Mouse (Mus musculus): ENCODE data around the gene Cpne2. TPM values are rescaled to one million over a fixed set of nuclear protein-coding genes. Genes with fewer than 3 reads are reported as not detected.

The Cpne2 gene
- polyA plus RNA-seq (2015; fragmentation: Nextera tagmentation; extraction: Ambion mirVana) = 22.4 and 24.8 TPM in 2 replicates

- H3K36me3 ChIP-seq = no peaks in the 10 kb centered on the region
- peak within 1 kb of the TSS; percentile 93 for H3K4me2 ChIP-seq (replicated peaks)
- no peaks in the 10 kb centered on the region for H3K27me3 ChIP-seq
- peak within 1 kb of the TSS; percentile 71 for H3K9ac ChIP-seq (replicated peaks)
- H3K27ac ChIP-seq (replicated peaks) = peak within 1 kb of the TSS; percentile 45
- under 1% methylated on average over 81 of the region's 81 CpGs for WGBS
- peaks cover 45% of the 10 kb centered on the region for H3K4me1 ChIP-seq
- H3K9me3 ChIP-seq = no peaks in the 10 kb centered on the region
- ATAC-seq (replicated peaks) = peak; percentile 85
- H3K4me3 ChIP-seq = peak within 1 kb of the TSS; percentile 66
Observed at GRCm38 (mm10) chr8:94532873-94533671, at the start of gene Cpne2. Cpne2 (plus strand) TSS chr8:94532990.

- Histone ChIP-seq H3K9ac (replicated peaks) (no peak overlapping the region), H3K4me2 (replicated peaks) (no peak overlapping the region), H3K4me3 (no peak overlapping the region), H3K27me3 (0 out of 2 replicates have a peak, but pooled peaks cover 6% of the 10 kb centered on the region), H3K36me3 (no peaks in the 10 kb centered on the region), H3K4me1 (no peaks in the 10 kb centered on the region), H3K9me3 (no peaks in the 10 kb centered on the region), H3K27ac (replicated peaks) (no peak overlapping the region)
- no peak for ATAC-seq (replicated peaks)
- 73% methylated on average over 3 of the region's 3 CpGs for WGBS
Observed at GRCm38 (mm10) chr8:94485288-94485687, 47.5 kb upstream of the Cpne2 start.

GRCm38 (mm10) chr8:94485882-94486281 lies 46.9 kb upstream of the Cpne2 start:
- H3K4me3 ChIP-seq = no peak overlapping the region
- H3K9ac ChIP-seq (replicated peaks) = no peak overlapping the region
- no peak overlapping the region for H3K27ac ChIP-seq (replicated peaks)
- no peaks in the 10 kb centered on the region for H3K9me3 ChIP-seq
- 17% methylated on average over 2 of the region's 2 CpGs for WGBS
- no peak for ATAC-seq (replicated peaks)
- 0 out of 2 replicates have a peak, but pooled peaks cover 6% of the 10 kb centered on the region for H3K27me3 ChIP-seq
- no peak overlapping the region for H3K4me2 ChIP-seq (replicated peaks)
- no peaks in the 10 kb centered on the region for H3K36me3 ChIP-seq
- H3K4me1 ChIP-seq = no peaks in the 10 kb centered on the region

GRCm38 (mm10) chr8:94488016-94488415 lies 44.8 kb upstream of the Cpne2 start:
- no peaks in the 10 kb centered on the region for H3K9me3 ChIP-seq
- H3K9ac ChIP-seq (replicated peaks) = no peak overlapping the region
- H3K36me3 ChIP-seq = no peaks in the 10 kb centered on the region
- WGBS = 78% methylated on average over 2 of the region's 2 CpGs
- H3K4me2 ChIP-seq (replicated peaks) = no peak overlapping the region
- H3K4me1 ChIP-seq = peaks cover 6% of the 10 kb centered on the region; the same call in 1 of the 2 replicates
- ATAC-seq (replicated peaks) = no peak
- no peaks in the 10 kb centered on the region for H3K27me3 ChIP-seq
- H3K27ac ChIP-seq (replicated peaks) = no peak overlapping the region
- H3K4me3 ChIP-seq = no peak overlapping the region

- 77% methylated on average over 4 of the region's 4 CpGs for WGBS
- H3K27ac ChIP-seq (replicated peaks) = no peak overlapping the region
- H3K4me1 ChIP-seq = peaks cover 6% of the 10 kb centered on the region; the same call in 1 of the 2 replicates
- no peak for ATAC-seq (replicated peaks)
- no peaks in the 10 kb centered on the region for H3K9me3 ChIP-seq
- no peak overlapping the region for H3K4me3 ChIP-seq
- no peak overlapping the region for H3K9ac ChIP-seq (replicated peaks)
- H3K36me3 ChIP-seq = no peaks in the 10 kb centered on the region
- no peaks in the 10 kb centered on the region for H3K27me3 ChIP-seq
- H3K4me2 ChIP-seq (replicated peaks) = no peak overlapping the region
Observed at GRCm38 (mm10) chr8:94489809-94490483, 42.8 kb upstream of the Cpne2 start.

- Histone ChIP-seq H3K27ac (replicated peaks) (peak overlapping the region; percentile 25; the same call in 1 of the 2 replicates), H3K36me3 (no peaks in the 10 kb centered on the region), H3K27me3 (no peaks in the 10 kb centered on the region), H3K4me3 (peak overlapping the region; percentile 34), H3K9me3 (no peaks in the 10 kb centered on the region), H3K4me1 (peaks cover 6% of the 10 kb centered on the region; the same call in 1 of the 2 replicates), H3K9ac (replicated peaks) (peak overlapping the region; percentile 43), H3K4me2 (replicated peaks) (peak overlapping the region; percentile 70)
- peak; percentile 91 for ATAC-seq (replicated peaks)
- WGBS = 4% methylated on average over 15 of the region's 15 CpGs
Observed at GRCm38 (mm10) chr8:94492021-94492681, 40.6 kb upstream of the Cpne2 start.

- Histone ChIP-seq H3K36me3 (no peaks in the 10 kb centered on the region), H3K27me3 (no peaks in the 10 kb centered on the region), H3K9ac (replicated peaks) (no peak overlapping the region), H3K4me1 (peaks cover 6% of the 10 kb centered on the region; the same call in 1 of the 2 replicates), H3K4me3 (no peak overlapping the region), H3K27ac (replicated peaks) (no peak overlapping the region), H3K4me2 (replicated peaks) (no peak overlapping the region), H3K9me3 (no peaks in the 10 kb centered on the region)
- 21% methylated on average over 1 of the region's 1 CpGs for whole genome bisulfite sequencing
- no peak for ATAC-seq (replicated peaks)
Observed at GRCm38 (mm10) chr8:94493240-94493639, 39.5 kb upstream of the Cpne2 start.

GRCm38 (mm10) chr8:94515430-94516208 lies 17.2 kb upstream of the Cpne2 start:
- H3K27me3 ChIP-seq = no peaks in the 10 kb centered on the region
- no peak overlapping the region for H3K27ac ChIP-seq (replicated peaks)
- no peaks in the 10 kb centered on the region for H3K4me1 ChIP-seq
- no peak for ATAC-seq (replicated peaks)
- H3K9ac ChIP-seq (replicated peaks) = no peak overlapping the region
- H3K36me3 ChIP-seq = no peaks in the 10 kb centered on the region
- H3K9me3 ChIP-seq = no peaks in the 10 kb centered on the region
- no peak overlapping the region for H3K4me3 ChIP-seq
- H3K4me2 ChIP-seq (replicated peaks) = no peak overlapping the region
- 57% methylated on average over 5 of the region's 5 CpGs for WGBS

GRCm38 (mm10) chr8:94516209-94516593 lies 16.6 kb upstream of the Cpne2 start:
- no peaks in the 10 kb centered on the region for H3K36me3 ChIP-seq
- H3K4me2 ChIP-seq (replicated peaks) = no peak overlapping the region
- no peak overlapping the region for H3K9ac ChIP-seq (replicated peaks)
- no peak overlapping the region for H3K27ac ChIP-seq (replicated peaks)
- H3K27me3 ChIP-seq = no peaks in the 10 kb centered on the region
- no peaks in the 10 kb centered on the region for H3K4me1 ChIP-seq
- H3K9me3 ChIP-seq = no peaks in the 10 kb centered on the region
- no peak for ATAC-seq (replicated peaks)
- H3K4me3 ChIP-seq = no peak overlapping the region
- 24% methylated on average over 1 of the region's 1 CpGs for WGBS

GRCm38 (mm10) chr8:94516766-94517165 lies 16.0 kb upstream of the Cpne2 start:
- no peak overlapping the region for H3K4me3 ChIP-seq
- no peak overlapping the region for H3K9ac ChIP-seq (replicated peaks)
- no peaks in the 10 kb centered on the region for H3K4me1 ChIP-seq
- no peak for ATAC-seq (replicated peaks)
- H3K27ac ChIP-seq (replicated peaks) = no peak overlapping the region
- 55% methylated on average over 3 of the region's 3 CpGs for WGBS
- H3K36me3 ChIP-seq = no peaks in the 10 kb centered on the region
- H3K27me3 ChIP-seq = no peaks in the 10 kb centered on the region
- H3K9me3 ChIP-seq = no peaks in the 10 kb centered on the region
- no peak overlapping the region for H3K4me2 ChIP-seq (replicated peaks)

- Histone ChIP-seq H3K27ac (replicated peaks) (no peak overlapping the region), H3K36me3 (no peaks in the 10 kb centered on the region), H3K27me3 (no peaks in the 10 kb centered on the region), H3K4me3 (no peak overlapping the region), H3K9ac (replicated peaks) (no peak overlapping the region), H3K4me2 (replicated peaks) (no peak overlapping the region), H3K4me1 (no peaks in the 10 kb centered on the region), H3K9me3 (no peaks in the 10 kb centered on the region)
- ATAC-seq (replicated peaks) = no peak
- 68% methylated on average over 10 of the region's 10 CpGs for WGBS
Observed at GRCm38 (mm10) chr8:94518331-94518730, 14.5 kb upstream of the Cpne2 start.

All from forebrain, embryonic 15.5 days (tissue).